Mouse (Mus musculus) brain, embryonic 14.5 days (tissue): ENCODE results near the gene Cd9.

Experiments used
- CTCF ChIP-seq: fragments of 200-500 bp; IDR thresholded peaks from 2 replicates; pipeline ENCODE4 v1.5.1; 2012; ENCODE audit warnings: inconsistent platforms, mild to moderate bottlenecking, moderate library complexity, borderline replicate concordance; ENCODE audit not compliant: insufficient read depth, insufficient read length; ENCODE audit errors: extremely low read depth
- POLR2A ChIP-seq: fragments of 200-500 bp; IDR thresholded peaks from 2 replicates; pipeline ENCODE4 v1.6.1; 2012; ENCODE audit warnings: mild to moderate bottlenecking, inconsistent platforms, borderline replicate concordance; ENCODE audit not compliant: poor library complexity, insufficient read depth, insufficient read length, severe bottlenecking; ENCODE audit errors: extremely low read depth

- no peak for TF ChIP-seq CTCF
- no peak for TF ChIP-seq POLR2A
Observed at GRCm38 (mm10) chr6:125491393-125491792, 3.2 kb downstream of the Cd9 start.
